Mouse (Mus musculus) embryonic facial prominence, embryonic 11.5 days (tissue): Measurements from ENCODE around the gene Ren1. TPM values are rescaled to one million over a fixed set of nuclear protein-coding genes. Genes with fewer than 3 reads are reported as not detected.

Source experiments
- ATAC-seq: fragments of 200-750 bp; cut with Nextera tagmentation; replicated peaks from 2 replicates; pipeline ENCODE4 v1.8.0; 2017; ENCODE audit warnings: low read depth; ENCODE audit not compliant: insufficient number of reproducible peaks, low FRiP score, low TSS enrichment
- DNase-seq: peaks from one replicate; pipeline ENCODE4 v3.0.0-alpha.2; 2015; ENCODE audit warnings: low spot score
- H3K27ac ChIP-seq: fragments of 300-500 bp; sonication (generic); replicated peaks from 2 replicates; pipeline ENCODE4 v1.5.1; 2014; ENCODE audit warnings: mild to moderate bottlenecking, low read depth, low read length, control low read depth
- H3K27me3 ChIP-seq: fragments of 300-500 bp; sonication (generic); 2 replicates; pipeline ENCODE4 v1.6.1; 2014; ENCODE audit warnings: mild to moderate bottlenecking, low read length, moderate library complexity, mixed read lengths; ENCODE audit not compliant: control insufficient read depth, insufficient read depth
- H3K36me3 ChIP-seq: fragments of 300-500 bp; sonication (generic); replicated peaks from 2 replicates; pipeline ENCODE4 v1.6.1; 2014; ENCODE audit warnings: low read depth, mild to moderate bottlenecking, low read length, moderate library complexity, mixed read lengths; ENCODE audit not compliant: control insufficient read depth, insufficient read depth
- H3K4me1 ChIP-seq: fragments of 300-500 bp; sonication (generic); 2 replicates; pipeline ENCODE4 v1.6.1; 2014; ENCODE audit warnings: low read length, mixed read lengths; ENCODE audit not compliant: control insufficient read depth, insufficient read depth
- H3K4me2 ChIP-seq: fragments of 300-500 bp; sonication (generic); 2 replicates; pipeline ENCODE4 v1.6.1; 2014; ENCODE audit warnings: low read depth, mild to moderate bottlenecking, control low read depth, low read length, moderate library complexity
- H3K4me3 ChIP-seq: fragments of 300-500 bp; sonication (generic); 2 replicates; pipeline ENCODE4 v1.5.1; 2014; ENCODE audit warnings: low read depth, low read length, control low read depth
- H3K9ac ChIP-seq: fragments of 300-500 bp; sonication (generic); replicated peaks from 2 replicates; pipeline ENCODE4 v1.6.1; 2014; ENCODE audit warnings: mild to moderate bottlenecking, control low read depth, low read length
- H3K9me3 ChIP-seq: fragments of 300-500 bp; sonication (generic); replicated peaks from 2 replicates; pipeline ENCODE4 v1.6.1; 2016; ENCODE audit warnings: mild to moderate bottlenecking, low read length, inconsistent platforms, mixed read lengths; ENCODE audit not compliant: control insufficient read depth
- WGBS: fragments of 180-500 bp; shearing (Covaris S2); extraction: QIAGEN DNeasy Blood & Tissue Kit; methylation state at CpG from one replicate; pipeline ENCODE4 v1.1.7; 2014; 5-methylcytosine and 5-hydroxymethylcytosine counted together
- polyA plus RNA-seq: library from polyadenylated mRNA; unstranded; fragments of >200 nt; fragmentation: Nextera tagmentation; extraction: Ambion mirVana; gene quantifications from 2 replicates; pipeline ENCODE4 v1.2.1, GENCODE M21; 2014

The Ren1 gene
- polyA plus RNA-seq, 1 experiment from 2014 or later, result not detected

DNA sequence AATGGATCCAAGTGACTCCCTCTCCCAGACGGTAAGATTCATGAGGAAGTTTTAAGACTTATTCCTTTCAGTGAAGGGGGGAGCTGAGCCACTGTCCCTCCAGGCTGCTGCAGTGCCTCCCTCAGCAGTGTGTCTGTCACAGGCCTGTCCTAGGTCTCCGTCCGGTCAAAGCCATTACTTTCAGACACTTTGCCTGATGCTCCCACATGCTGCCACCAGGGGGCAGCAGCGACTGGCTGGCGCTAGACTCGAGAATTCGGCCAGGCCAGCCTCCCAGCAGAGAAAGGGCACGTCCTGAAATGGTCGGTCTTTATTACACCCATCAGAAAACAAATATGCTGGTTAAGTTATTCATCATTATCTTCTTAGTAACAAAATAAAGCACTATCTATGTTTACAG is 31.7 kb downstream of the Ren1 start:
- no peak for ATAC-seq
- H3K36me3 ChIP-seq, result no peaks in the 10 kb centered on the region
- H3K4me2 ChIP-seq, result no peak overlapping the region
- no peaks in the 10 kb centered on the region for H3K4me1 ChIP-seq
- no peaks in the 10 kb centered on the region for H3K9me3 ChIP-seq
- H3K27me3 ChIP-seq, result no peaks in the 10 kb centered on the region
- DNase-seq, result peak; percentile 91
- no peak overlapping the region for H3K27ac ChIP-seq
- no peak overlapping the region for H3K9ac ChIP-seq
- H3K4me3 ChIP-seq, result no peak overlapping the region
- 9% methylated on average over 9 of the region's 9 CpGs for WGBS

GRCm38 (mm10) chr1:133382552-133383155 is 32.3 kb downstream of the Ren1 start:
- ATAC-seq (no peak), DNase-seq (no peak)
- Histone ChIP-seq H3K4me3 (no peak overlapping the region), H3K36me3 (no peaks in the 10 kb centered on the region), H3K27me3 (no peaks in the 10 kb centered on the region), H3K4me1 (no peaks in the 10 kb centered on the region), H3K9ac (no peak overlapping the region), H3K9me3 (no peaks in the 10 kb centered on the region), H3K27ac (no peak overlapping the region), H3K4me2 (no peak overlapping the region)
- WGBS, result 57% methylated on average over 12 of the region's 12 CpGs

DNA sequence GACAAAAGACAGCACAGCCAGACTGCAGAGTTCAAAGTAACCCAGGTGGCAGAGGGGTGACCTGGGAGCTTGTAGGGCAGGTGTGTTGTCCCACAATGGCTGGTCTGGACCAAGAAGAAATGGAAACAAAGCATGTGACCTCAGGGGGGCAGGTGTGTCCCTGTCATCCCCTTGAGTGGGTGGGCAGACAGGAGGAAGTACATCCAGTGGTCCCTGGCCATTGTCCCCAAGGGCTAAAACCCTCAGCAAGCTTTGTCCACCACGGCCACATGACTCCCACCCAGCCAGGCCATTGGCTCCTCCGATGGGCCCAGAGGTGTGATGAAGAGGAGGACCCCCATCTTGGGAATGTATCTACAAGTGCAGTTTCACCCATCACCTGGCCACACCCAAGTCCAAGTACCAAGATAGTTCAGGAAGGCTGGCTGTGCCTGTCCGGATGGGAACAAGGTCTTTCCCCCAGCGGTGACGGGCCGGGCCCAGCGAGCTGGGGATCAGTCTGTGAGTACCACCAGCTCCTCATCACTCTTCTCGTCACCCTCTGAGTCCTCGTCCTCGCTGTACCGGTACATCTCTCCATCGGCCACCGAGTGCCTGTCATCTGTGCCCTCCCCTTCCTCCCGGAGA is 33.0 kb downstream of the Ren1 start:
- no peak for DNase-seq
- Histone ChIP-seq H3K9ac (no peak overlapping the region), H3K4me2 (no peak overlapping the region), H3K27ac (no peak overlapping the region), H3K4me1 (no peaks in the 10 kb centered on the region), H3K27me3 (no peaks in the 10 kb centered on the region), H3K36me3 (no peaks in the 10 kb centered on the region), H3K4me3 (no peak overlapping the region), H3K9me3 (no peaks in the 10 kb centered on the region)
- ATAC-seq, result no peak
- 87% methylated on average over 14 of the region's 14 CpGs for WGBS

DNA sequence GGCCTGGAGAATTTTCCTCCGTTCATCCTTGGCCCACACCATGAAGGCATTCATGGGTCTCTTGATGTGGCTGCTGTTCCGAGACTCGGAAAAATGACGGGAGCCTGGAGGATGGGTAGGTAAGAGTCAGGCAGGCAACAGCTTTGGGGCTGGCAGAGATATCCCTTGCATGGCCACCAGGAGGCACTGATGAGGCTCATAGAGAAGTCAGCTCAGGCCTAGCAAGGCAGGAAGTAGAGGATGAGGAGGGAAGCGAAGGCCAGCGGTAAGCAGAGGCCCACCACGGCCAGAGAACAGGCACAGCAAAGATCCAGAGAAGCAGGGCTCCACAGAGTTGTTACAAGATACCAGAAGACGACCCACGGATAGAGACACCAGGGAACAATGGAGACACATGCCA is 35.2 kb downstream of the Ren1 start:
- peak overlapping the region; percentile 22 for H3K9ac ChIP-seq
- H3K4me2 ChIP-seq, result peak overlapping the region; percentile 13; the same call in 1 of the 2 replicates
- no peaks in the 10 kb centered on the region for H3K9me3 ChIP-seq
- no peaks in the 10 kb centered on the region for H3K27me3 ChIP-seq
- no peak overlapping the region for H3K4me3 ChIP-seq
- peak; percentile 86 for DNase-seq
- WGBS, result 32% methylated on average over 9 of the region's 9 CpGs
- H3K4me1 ChIP-seq, result no peaks in the 10 kb centered on the region
- H3K27ac ChIP-seq, result 0 out of 2 replicates have a peak overlapping the region, but pooled peaks have one; percentile 0
- ATAC-seq, result no peak
- H3K36me3 ChIP-seq, result peaks cover 2% of the 10 kb centered on the region; the same call in 1 of the 2 replicates

DNA sequence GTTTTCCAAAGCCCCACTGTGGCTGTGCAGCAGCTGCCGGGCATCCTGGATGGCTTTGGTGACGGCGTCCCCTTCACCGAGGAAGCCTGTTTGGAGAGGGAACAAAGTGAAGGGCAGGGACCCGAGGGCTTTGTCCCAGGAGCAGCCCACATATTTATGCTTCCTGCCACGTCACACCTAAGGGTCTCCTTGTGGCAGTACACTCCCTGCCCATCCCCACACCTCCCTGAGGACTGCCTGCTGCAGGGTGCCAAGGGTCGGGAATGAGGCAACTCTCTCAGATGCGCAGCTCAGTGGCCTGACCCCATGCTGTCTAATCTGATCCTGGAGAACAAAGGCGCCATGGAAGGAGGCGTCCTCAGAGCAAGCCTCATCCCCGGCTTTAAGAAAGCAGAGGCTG is 35.9 kb downstream of the Ren1 start:
- H3K4me3 ChIP-seq, result no peak overlapping the region
- no peak overlapping the region for H3K4me2 ChIP-seq
- no peaks in the 10 kb centered on the region for H3K4me1 ChIP-seq
- peaks cover 4% of the 10 kb centered on the region; the same call in 1 of the 2 replicates for H3K36me3 ChIP-seq
- H3K27ac ChIP-seq, result 0 out of 2 replicates have a peak overlapping the region, but pooled peaks have one; percentile 0
- peak overlapping the region; percentile 22 for H3K9ac ChIP-seq
- no peak for DNase-seq
- no peaks in the 10 kb centered on the region for H3K27me3 ChIP-seq
- ATAC-seq, result no peak
- 42% methylated on average over 11 of the region's 11 CpGs for WGBS
- H3K9me3 ChIP-seq, result no peaks in the 10 kb centered on the region

DNA sequence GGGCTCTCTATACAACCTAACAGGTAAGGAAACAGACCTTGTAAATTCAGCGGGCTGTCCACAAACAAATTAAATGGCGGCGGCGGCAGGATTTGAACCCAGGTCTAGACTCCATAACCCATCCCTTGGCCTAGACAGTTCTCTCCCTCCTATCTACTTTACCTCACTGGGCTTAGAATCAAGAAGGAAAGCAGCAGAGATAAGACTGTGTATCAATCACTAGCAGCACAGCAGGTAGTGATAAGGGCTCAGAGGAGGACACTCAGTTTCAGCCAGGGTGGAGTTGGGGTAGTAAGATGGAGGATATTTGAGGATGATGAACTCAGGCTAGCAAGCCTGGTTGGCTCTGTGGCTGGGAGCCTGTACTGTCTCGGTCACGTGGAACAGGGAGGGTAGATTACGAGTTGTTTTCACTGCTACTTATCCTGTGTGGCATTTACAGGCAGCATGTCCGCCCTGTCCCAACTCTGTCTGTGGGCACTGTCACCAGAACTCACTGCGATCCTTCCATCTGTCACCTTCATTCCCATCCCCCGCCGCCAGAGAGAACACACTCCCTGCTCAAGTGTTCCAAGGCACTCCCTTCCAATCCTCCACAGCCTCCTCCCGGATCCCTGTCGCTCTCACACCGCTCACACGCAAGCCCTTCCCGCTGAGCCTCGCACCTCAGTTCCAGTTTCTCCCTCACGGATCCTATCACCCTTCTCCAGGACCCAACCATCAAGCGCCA is 37.4 kb downstream of the Ren1 start:
- Histone ChIP-seq H3K9ac (no peak overlapping the region), H3K9me3 (no peaks in the 10 kb centered on the region), H3K4me1 (no peaks in the 10 kb centered on the region), H3K27me3 (no peaks in the 10 kb centered on the region), H3K4me2 (no peak overlapping the region), H3K36me3 (peaks cover 4% of the 10 kb centered on the region; the same call in 1 of the 2 replicates), H3K4me3 (no peak overlapping the region), H3K27ac (no peak overlapping the region)
- DNase-seq, result no peak
- no peak for ATAC-seq
- WGBS, result 68% methylated on average over 19 of the region's 19 CpGs

- DNase-seq (no peak), ATAC-seq (no peak)
- 72% methylated on average over 4 of the region's 4 CpGs for whole genome bisulfite sequencing
- H3K27me3 ChIP-seq, result no peaks in the 10 kb centered on the region
- no peak overlapping the region for H3K4me2 ChIP-seq
- H3K4me3 ChIP-seq, result no peak overlapping the region
- H3K36me3 ChIP-seq, result peaks cover 4% of the 10 kb centered on the region; the same call in 1 of the 2 replicates
- H3K9me3 ChIP-seq, result no peaks in the 10 kb centered on the region
- H3K9ac ChIP-seq, result no peak overlapping the region
- H3K4me1 ChIP-seq, result no peaks in the 10 kb centered on the region
- no peak overlapping the region for H3K27ac ChIP-seq
Observed at GRCm38 (mm10) chr1:133394702-133395101, 44.4 kb downstream of the Ren1 start.

GRCm38 (mm10) chr1:133396693-133397092 is 46.4 kb downstream of the Ren1 start:
- Histone ChIP-seq H3K27ac (no peak overlapping the region), H3K9me3 (no peaks in the 10 kb centered on the region), H3K9ac (no peak overlapping the region), H3K4me1 (no peaks in the 10 kb centered on the region), H3K27me3 (no peaks in the 10 kb centered on the region), H3K36me3 (no peaks in the 10 kb centered on the region; the same call in 1 of the 2 replicates), H3K4me3 (no peak overlapping the region), H3K4me2 (no peak overlapping the region)
- DNase-seq (no peak), ATAC-seq (no peak)
- WGBS, result 85% methylated on average over 5 of the region's 5 CpGs
